ENCODE assay signal across 8 mouse cellular contexts in the genomic region with DNA sequence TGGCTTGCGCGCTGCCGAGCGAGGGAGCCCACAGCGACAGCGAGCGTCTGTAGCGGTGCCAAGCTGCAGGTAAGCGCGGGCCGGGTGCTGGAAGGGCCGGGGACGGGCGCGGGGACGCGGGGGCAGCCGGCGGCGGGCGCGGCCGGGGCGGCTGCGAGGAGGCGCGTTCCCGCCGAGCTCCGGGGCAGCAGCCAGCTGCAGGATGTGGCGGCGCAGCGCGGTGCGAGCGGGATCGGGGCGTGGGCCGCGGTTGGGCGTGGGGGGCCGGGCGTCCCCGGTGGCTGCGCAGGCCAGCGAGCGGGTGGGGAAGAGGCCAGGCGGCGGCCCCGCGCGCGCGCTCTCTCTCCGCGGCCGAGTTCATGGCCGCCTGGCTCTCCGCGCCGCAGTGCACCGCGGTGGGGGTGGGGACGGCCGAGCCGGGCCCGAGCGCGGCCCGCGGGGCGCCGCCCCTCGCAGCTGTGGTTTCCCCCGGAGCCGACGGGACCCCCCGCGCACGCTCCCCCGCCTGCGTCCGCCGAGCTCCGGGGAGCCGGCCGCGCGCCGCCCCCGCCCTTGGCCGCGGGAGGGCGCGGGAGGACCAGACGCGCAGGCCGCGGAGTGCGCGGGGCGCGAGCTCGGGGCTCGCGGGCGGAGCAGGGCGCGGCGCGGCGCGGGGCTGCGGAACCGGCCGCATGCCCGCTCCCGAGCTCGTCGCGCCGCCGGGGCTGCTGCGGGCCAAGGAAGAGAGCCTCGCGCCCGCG. TPM values are rescaled to one million over a fixed set of nuclear protein-coding genes. Genes with fewer than 3 reads are reported as not detected.
DNase-seq lines count a peak whose midpoint lies in the region; ATAC-seq and TF ChIP-seq lines count a peak whose summit lies in the region.

No protein-coding gene starts in this region.

- no peaks in the 10 kb centered on the region for H3K27me3 ChIP-seq in hindbrain, embryonic 12.5 days
- H3K27me3 ChIP-seq in lung, postnatal 0 days (replicated peaks; ENCODE audit: insufficient read depth, low read length), result no peaks in the 10 kb centered on the region

- peak; percentile 88 for DNase-seq in NIH3T3 (ENCODE audit: low read depth)
- DNase-seq in cerebellum, adult 9-11 months, result peak; percentile 84
- DNase-seq in frontal cortex, postnatal 10 days (ENCODE audit: low spot score in 2 of 2), result peak; percentile 71 to 77
- peak; percentile 69 to 80 for DNase-seq in layer of hippocampus, postnatal 14 days (ENCODE audit: low spot score in 2 of 2)
- DNase-seq in lung, postnatal 0 days (ENCODE audit: low spot score), result peak; percentile 82
- DNase-seq in ovary, postnatal 14 days (ENCODE audit: low spot score), result peak; percentile 66
- peak; percentile 78 for DNase-seq in thymus, postnatal 0 days (ENCODE audit: low spot score)

- H3K9me3 ChIP-seq in hindbrain, embryonic 12.5 days (replicated peaks), result no peaks in the 10 kb centered on the region
- no peaks in the 10 kb centered on the region for H3K9me3 ChIP-seq in lung, postnatal 0 days (ENCODE audit: low read length)

- WGBS in hindbrain, embryonic 12.5 days, result 1% methylated on average over 68 of the region's 128 CpGs
- 6% methylated on average over 41 of the region's 128 CpGs for WGBS in lung, postnatal 0 days

- H3K9ac ChIP-seq in hindbrain, embryonic 12.5 days, result peak overlapping the region; percentile 94
- H3K9ac ChIP-seq in lung, postnatal 0 days (replicated peaks; ENCODE audit: low read depth), result peak overlapping the region; percentile 82

- ATAC-seq in hindbrain, embryonic 12.5 days (ENCODE audit: low FRiP score), result peak; percentile 75
- peak; percentile 65 for ATAC-seq in lung, postnatal 0 days

- H3K36me3 ChIP-seq in hindbrain, embryonic 12.5 days, result peaks cover 19% of the 10 kb centered on the region
- peaks cover 6% of the 10 kb centered on the region for H3K36me3 ChIP-seq in lung, postnatal 0 days (ENCODE audit: insufficient read depth, low read length)

- peak overlapping the region; percentile 85 for H3K4me3 ChIP-seq in hindbrain, embryonic 12.5 days
- peak overlapping the region; percentile 86 for H3K4me3 ChIP-seq in lung, postnatal 0 days (ENCODE audit: low read depth, low read length)

- H3K4me2 ChIP-seq in hindbrain, embryonic 12.5 days (replicated peaks), result peak overlapping the region; percentile 87
- H3K4me2 ChIP-seq in lung, postnatal 0 days (replicated peaks; ENCODE audit: low read depth, low read length), result peak overlapping the region; percentile 77

- peak overlapping the region; percentile 99 for H3K27ac ChIP-seq in hindbrain, embryonic 12.5 days
- peak overlapping the region; percentile 99 for H3K27ac ChIP-seq in lung, postnatal 0 days (ENCODE audit: low read length)

- TF ChIP-seq EP300 in lung, postnatal 0 days (IDR thresholded peaks at IDR 0.05), result no peak

- H3K4me1 ChIP-seq in hindbrain, embryonic 12.5 days, result peaks cover 17% of the 10 kb centered on the region
- H3K4me1 ChIP-seq in lung, postnatal 0 days (ENCODE audit: insufficient read depth, low read depth, low read length), result 0 out of 2 replicates have a peak, but pooled peaks cover 5% of the 10 kb centered on the region

- peak; percentile 18; the same call in 1 of the 2 replicates for TF ChIP-seq CTCF in lung, postnatal 0 days (IDR thresholded peaks at IDR 0.05)

RNA-seq across cellular contexts. Expression of gene Zbtb14, which starts 0.5 kb away (rescaled TPM):
- polyA plus RNA-seq in hindbrain, embryonic 12.5 days (2016; fragmentation: Nextera tagmentation; extraction: Ambion mirVana), result 32.9 and 34.5 TPM in 2 replicates
- 10 to 100 TPM; 20.9 to 21.6 TPM for total RNA-seq in layer of hippocampus, postnatal 14 days (2021)
- polyA plus RNA-seq in lung, postnatal 0 days (2015; fragmentation: Nextera tagmentation; extraction: Ambion mirVana), result 13.5 and 15.9 TPM in 2 replicates
- polyA plus RNA-seq in thymus, postnatal 0 days (2015; fragmentation: Nextera tagmentation; extraction: Ambion mirVana), result 21.0 and 21.5 TPM in 2 replicates

RNA-seq across cellular contexts. Expression of gene Akain1, which starts 55.8 kb away (rescaled TPM):
- polyA plus RNA-seq in hindbrain, embryonic 12.5 days (2016; fragmentation: Nextera tagmentation; extraction: Ambion mirVana), result 0.22 and 0.27 TPM in 2 replicates
- total RNA-seq in layer of hippocampus, postnatal 14 days (2021), result 1 to 10 TPM; 8.9 to 9.1 TPM
- polyA plus RNA-seq in lung, postnatal 0 days (2015; fragmentation: Nextera tagmentation; extraction: Ambion mirVana), result not detected in 2 replicates
- polyA plus RNA-seq in thymus, postnatal 0 days (2015; fragmentation: Nextera tagmentation; extraction: Ambion mirVana), result not detected in 2 replicates

Comparison
In these comparisons a context has a peak if more than half of its experiments do, and no peak if none do; other contexts are left out.
1. Peak in every context shown above with its lines: DNase-seq, ATAC-seq, H3K4me3 ChIP-seq and H3K27ac ChIP-seq.